In the genomic region with DNA sequence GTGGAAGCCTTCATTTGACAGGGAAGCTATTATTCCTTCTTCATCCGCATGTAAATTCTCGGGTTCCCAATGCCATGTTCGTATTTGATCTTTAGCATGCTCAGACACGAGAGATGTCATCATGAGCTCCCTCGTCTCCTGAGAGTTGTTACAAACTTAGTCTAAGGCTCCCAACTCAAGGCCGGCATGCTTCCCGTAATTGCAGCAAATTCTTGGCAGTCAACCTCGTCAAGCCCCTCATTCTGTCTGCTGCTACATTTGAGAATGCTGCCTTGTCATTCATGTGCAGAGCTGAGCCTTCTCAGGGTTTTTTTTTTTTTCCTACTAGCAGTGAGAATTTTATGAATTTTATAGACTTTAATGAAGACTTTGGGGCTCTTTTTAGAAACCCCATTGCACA, we compare ENCODE assay signal across 22 mouse cellular contexts.
DNase-seq lines count a peak whose midpoint lies in the region; ATAC-seq and TF ChIP-seq lines count a peak whose summit lies in the region.
"Had no signal": no experiment of that assay in that cellular context is flagged by ENCODE, and none has a peak within 500 bp of the region (broad histone marks: within the 10 kb centered on the region; RNA-seq: fewer than 3 reads in every experiment).

No protein-coding gene starts in this region.

- no peak for TF ChIP-seq POLR2A in limb, embryonic 14.5 days (IDR thresholded peaks at IDR 0.05; ENCODE audit: borderline replicate concordance, extremely low read depth, insufficient read depth, insufficient read length)
- no peak for TF ChIP-seq POLR2A in brain, embryonic 14.5 days (IDR thresholded peaks at IDR 0.05; ENCODE audit: borderline replicate concordance, extremely low read depth, insufficient read depth, insufficient read length, poor library complexity, severe bottlenecking)

- H3K27me3 ChIP-seq in forebrain, embryonic 13.5 days: no peaks in the 10 kb centered on the region
- H3K27me3 ChIP-seq in forebrain, embryonic 11.5 days (ENCODE audit: control insufficient read depth, insufficient read depth, low read length): no peaks in the 10 kb centered on the region
- H3K27me3 ChIP-seq in limb, embryonic 14.5 days (ENCODE audit: control insufficient read depth, insufficient read depth, low read length): no peaks in the 10 kb centered on the region
- H3K27me3 ChIP-seq in limb, embryonic 10.5 days (ENCODE audit: low read depth, poor library complexity, severe bottlenecking): no peaks in the 10 kb centered on the region
- no peaks in the 10 kb centered on the region for H3K27me3 ChIP-seq in forebrain, embryonic 16.5 days (replicated peaks; ENCODE audit: control insufficient read depth, insufficient read depth, low read length)
- H3K27me3 ChIP-seq: CH12.LX; embryonic facial prominence, embryonic 13.5 days; heart, embryonic 13.5 days; hindbrain, embryonic 15.5 days had no signal

- TF ChIP-seq CTCF in brain, embryonic 14.5 days (IDR thresholded peaks at IDR 0.05; ENCODE audit: borderline replicate concordance, extremely low read depth, insufficient read depth, insufficient read length): no peak

- H3K27ac ChIP-seq in forebrain, embryonic 13.5 days: no peak overlapping the region
- no peak overlapping the region for H3K27ac ChIP-seq in forebrain, embryonic 11.5 days (ENCODE audit: low read depth, low read length)
- no peak overlapping the region for H3K27ac ChIP-seq in limb, embryonic 14.5 days (replicated peaks; ENCODE audit: low read depth, low read length)
- H3K27ac ChIP-seq in limb, embryonic 10.5 days: no peak overlapping the region
- no peak overlapping the region for H3K27ac ChIP-seq in forebrain, embryonic 16.5 days (ENCODE audit: low read length)
- H3K27ac ChIP-seq: embryonic facial prominence, embryonic 13.5 days; heart, embryonic 13.5 days; hindbrain, embryonic 15.5 days had no signal

- H3K9ac ChIP-seq in forebrain, embryonic 13.5 days: no peak overlapping the region
- H3K9ac ChIP-seq in forebrain, embryonic 11.5 days (ENCODE audit: low read length): no peak overlapping the region
- H3K9ac ChIP-seq in limb, embryonic 14.5 days (ENCODE audit: low read depth, low read length, severe bottlenecking): no peak overlapping the region
- no peak overlapping the region for H3K9ac ChIP-seq in forebrain, embryonic 16.5 days (replicated peaks; ENCODE audit: low read depth, low read length)
- H3K9ac ChIP-seq: embryonic facial prominence, embryonic 13.5 days; heart, embryonic 13.5 days; hindbrain, embryonic 15.5 days had no signal

- WGBS in forebrain, embryonic 13.5 days: 61% methylated on average over 8 of the region's 8 CpGs
- 76% methylated on average over 8 of the region's 8 CpGs for WGBS in forebrain, embryonic 11.5 days
- WGBS in limb, embryonic 14.5 days: 47% methylated on average over 8 of the region's 8 CpGs
- 74% methylated on average over 8 of the region's 8 CpGs for WGBS in limb, embryonic 10.5 days
- 41% methylated on average over 8 of the region's 8 CpGs for WGBS in forebrain, embryonic 16.5 days

- no peak overlapping the region for H3K4me2 ChIP-seq in forebrain, embryonic 13.5 days
- no peak overlapping the region for H3K4me2 ChIP-seq in forebrain, embryonic 11.5 days (ENCODE audit: low read depth, low read length, severe bottlenecking)
- no peak overlapping the region for H3K4me2 ChIP-seq in limb, embryonic 14.5 days (replicated peaks; ENCODE audit: low read depth, low read length, severe bottlenecking)
- H3K4me2 ChIP-seq in forebrain, embryonic 16.5 days (ENCODE audit: low read length): no peak overlapping the region
- H3K4me2 ChIP-seq: embryonic facial prominence, embryonic 13.5 days; heart, embryonic 13.5 days; hindbrain, embryonic 15.5 days had no signal

- H3K9me3 ChIP-seq in forebrain, embryonic 13.5 days (replicated peaks): no peaks in the 10 kb centered on the region
- H3K9me3 ChIP-seq in forebrain, embryonic 11.5 days (ENCODE audit: control insufficient read depth, low read length): no peaks in the 10 kb centered on the region
- H3K9me3 ChIP-seq in limb, embryonic 14.5 days (ENCODE audit: control insufficient read depth, low read length): no peaks in the 10 kb centered on the region
- no peaks in the 10 kb centered on the region for H3K9me3 ChIP-seq in limb, embryonic 10.5 days (replicated peaks)
- no peaks in the 10 kb centered on the region for H3K9me3 ChIP-seq in forebrain, embryonic 16.5 days (ENCODE audit: control insufficient read depth, low read length)
- H3K9me3 ChIP-seq: embryonic facial prominence, embryonic 13.5 days; heart, embryonic 13.5 days; hindbrain, embryonic 15.5 days had no signal

- no peak for DNase-seq in forebrain, embryonic 11.5 days (ENCODE audit: low spot score)
- DNase-seq in limb, embryonic 14.5 days (ENCODE audit: low spot score): peak; percentile 11
- DNase-seq in limb, embryonic 10.5 days (ENCODE audit: low spot score): no peak
- DNase-seq in brain, embryonic 14.5 days (ENCODE audit: low read depth): peak; percentile 61
- DNase-seq: adrenal gland, postnatal 14 days; cerebellum, adult 11 months; cerebellum, adult 8-10 months; cerebellum, postnatal 14 days; embryo, embryonic 11 days; gastrocnemius, postnatal 36 days; heart, adult 11 months; heart, postnatal 36 days had no signal

- no peak overlapping the region for H3K4me3 ChIP-seq in forebrain, embryonic 13.5 days
- no peak overlapping the region for H3K4me3 ChIP-seq in forebrain, embryonic 11.5 days (ENCODE audit: low read depth, low read length)
- H3K4me3 ChIP-seq in limb, embryonic 14.5 days (replicated peaks; ENCODE audit: low read length): no peak overlapping the region
- no peak overlapping the region for H3K4me3 ChIP-seq in limb, embryonic 10.5 days
- no peak overlapping the region for H3K4me3 ChIP-seq in forebrain, embryonic 16.5 days (replicated peaks; ENCODE audit: low read length)
- H3K4me3 ChIP-seq: embryonic facial prominence, embryonic 13.5 days; heart, embryonic 13.5 days; hindbrain, embryonic 15.5 days had no signal

- ATAC-seq in forebrain, embryonic 13.5 days: peak; percentile 48; the same call in 1 of the 2 replicates
- ATAC-seq in forebrain, embryonic 11.5 days (replicated peaks; ENCODE audit: low FRiP score): no peak
- ATAC-seq in limb, embryonic 14.5 days (ENCODE audit: low FRiP score, low read depth): no peak
- ATAC-seq in forebrain, embryonic 16.5 days: peak; percentile 69
- ATAC-seq in megakaryocyte progenitor cell, adult 5-6 weeks (replicated peaks; ENCODE audit: poor library complexity): no peak
- ATAC-seq: activated CD4-positive, CD25-positive, alpha-beta regulatory T cell, adult 4 months; intestine, embryonic 16.5 days; Patski had no signal

- no peaks in the 10 kb centered on the region for H3K36me3 ChIP-seq in forebrain, embryonic 13.5 days (ENCODE audit: poor library complexity, severe bottlenecking)
- H3K36me3 ChIP-seq in forebrain, embryonic 11.5 days (ENCODE audit: control insufficient read depth, insufficient read depth, low read length): no peaks in the 10 kb centered on the region
- no peaks in the 10 kb centered on the region for H3K36me3 ChIP-seq in limb, embryonic 14.5 days (ENCODE audit: control insufficient read depth, insufficient read depth, low read length)
- no peaks in the 10 kb centered on the region for H3K36me3 ChIP-seq in limb, embryonic 10.5 days
- H3K36me3 ChIP-seq in forebrain, embryonic 16.5 days (ENCODE audit: control insufficient read depth, insufficient read depth): no peaks in the 10 kb centered on the region
- H3K36me3 ChIP-seq: embryonic facial prominence, embryonic 13.5 days; heart, embryonic 13.5 days; hindbrain, embryonic 15.5 days had no signal

- H3K4me1 ChIP-seq in forebrain, embryonic 13.5 days: no peaks in the 10 kb centered on the region
- H3K4me1 ChIP-seq in forebrain, embryonic 11.5 days (replicated peaks; ENCODE audit: control insufficient read depth, insufficient read depth, low read length): no peaks in the 10 kb centered on the region
- no peaks in the 10 kb centered on the region for H3K4me1 ChIP-seq in limb, embryonic 14.5 days (ENCODE audit: control insufficient read depth, insufficient read depth, low read length)
- no peaks in the 10 kb centered on the region for H3K4me1 ChIP-seq in limb, embryonic 10.5 days
- H3K4me1 ChIP-seq in forebrain, embryonic 16.5 days (replicated peaks; ENCODE audit: control insufficient read depth, insufficient read depth, low read length): no peaks in the 10 kb centered on the region
- H3K4me1 ChIP-seq: embryonic facial prominence, embryonic 13.5 days; heart, embryonic 13.5 days; hindbrain, embryonic 15.5 days had no signal

Comparison
In these comparisons a context has a peak if more than half of its experiments do, and no peak if none do; other contexts are left out.
1. ATAC-seq: peak in forebrain, embryonic 13.5 days (single experiment) and forebrain, embryonic 16.5 days (single experiment); none in forebrain, embryonic 11.5 days (single experiment), limb, embryonic 14.5 days (single experiment) and megakaryocyte progenitor cell, adult 5-6 weeks (single experiment).
2. DNase-seq: peak in limb, embryonic 14.5 days (single experiment) and brain, embryonic 14.5 days (single experiment); none in forebrain, embryonic 11.5 days (single experiment) and limb, embryonic 10.5 days (single experiment).